Mouse (Mus musculus) stomach, embryonic 15.5 days (tissue): ENCODE measurements around the gene Oser1. TPM values are rescaled to one million over a fixed set of nuclear protein-coding genes. Genes with fewer than 3 reads are reported as not detected.
A peak's percentile ranks its signal among the peaks of the same experiment; 100 is the strongest.

Experiments used
- ATAC-seq: fragments of 200-750 bp; cut with Nextera tagmentation; 2 replicates; pipeline ENCODE4 v1.8.0; 2017; ENCODE audit warnings: low read depth, moderate number of reproducible peaks, moderate TSS enrichment; ENCODE audit not compliant: insufficient read depth, low FRiP score
- H3K27ac ChIP-seq: fragments of 300-500 bp; sonication (generic); 2 replicates; pipeline ENCODE4 v1.5.1; 2015; ENCODE audit warnings: mild to moderate bottlenecking, inconsistent platforms
- H3K27me3 ChIP-seq: fragments of 300-500 bp; sonication (generic); replicated peaks from 2 replicates; pipeline ENCODE4 v1.6.1; 2015; ENCODE audit warnings: inconsistent platforms
- H3K36me3 ChIP-seq: fragments of 300-500 bp; sonication (generic); 2 replicates; pipeline ENCODE4 v1.6.1; 2015; ENCODE audit warnings: inconsistent platforms
- H3K4me1 ChIP-seq: fragments of 300-500 bp; sonication (generic); 2 replicates; pipeline ENCODE4 v1.6.1; 2015; ENCODE audit warnings: inconsistent platforms
- H3K4me2 ChIP-seq: fragments of 300-500 bp; sonication (generic); 2 replicates; pipeline ENCODE4 v1.6.1; 2015; ENCODE audit warnings: mild to moderate bottlenecking, inconsistent platforms
- H3K4me3 ChIP-seq: fragments of 300-500 bp; sonication (generic); replicated peaks from 2 replicates; pipeline ENCODE4 v1.5.1; 2015; ENCODE audit warnings: inconsistent platforms
- H3K9ac ChIP-seq: fragments of 300-500 bp; sonication (generic); 2 replicates; pipeline ENCODE4 v1.6.1; 2015; ENCODE audit warnings: inconsistent platforms
- H3K9me3 ChIP-seq: fragments of 300-500 bp; sonication (generic); 2 replicates; pipeline ENCODE4 v1.6.1; 2016; ENCODE audit warnings: inconsistent platforms
- WGBS: fragments of 180-500 bp; shearing (Covaris S2); methylation state at CpG from one replicate; pipeline ENCODE4 v1.1.7; 2015; 5-methylcytosine and 5-hydroxymethylcytosine counted together
- polyA plus RNA-seq: library from polyadenylated mRNA; unstranded; fragments of >200 nt; fragmentation: Nextera tagmentation; extraction: Ambion mirVana; gene quantifications from 2 replicates; pipeline ENCODE4 v1.2.1, GENCODE M21; 2015

Gene Oser1
- polyA plus RNA-seq, 1 experiment from 2014 or later: 84.6 TPM

GRCm38 (mm10) chr2:163439488-163439887 lies 15.0 kb upstream of the Oser1 start:
- no peaks in the 10 kb centered on the region for H3K9me3 ChIP-seq
- H3K36me3 ChIP-seq: no peaks in the 10 kb centered on the region
- 49% methylated on average over 1 of the region's 1 CpGs for WGBS
- no peak overlapping the region for H3K4me2 ChIP-seq
- ATAC-seq: no peak
- 0 out of 2 replicates have a peak, but pooled peaks cover 6% of the 10 kb centered on the region for H3K4me1 ChIP-seq
- no peak overlapping the region for H3K9ac ChIP-seq
- no peak overlapping the region for H3K27ac ChIP-seq
- no peak overlapping the region for H3K4me3 ChIP-seq
- H3K27me3 ChIP-seq: peaks cover 9% of the 10 kb centered on the region

DNA sequence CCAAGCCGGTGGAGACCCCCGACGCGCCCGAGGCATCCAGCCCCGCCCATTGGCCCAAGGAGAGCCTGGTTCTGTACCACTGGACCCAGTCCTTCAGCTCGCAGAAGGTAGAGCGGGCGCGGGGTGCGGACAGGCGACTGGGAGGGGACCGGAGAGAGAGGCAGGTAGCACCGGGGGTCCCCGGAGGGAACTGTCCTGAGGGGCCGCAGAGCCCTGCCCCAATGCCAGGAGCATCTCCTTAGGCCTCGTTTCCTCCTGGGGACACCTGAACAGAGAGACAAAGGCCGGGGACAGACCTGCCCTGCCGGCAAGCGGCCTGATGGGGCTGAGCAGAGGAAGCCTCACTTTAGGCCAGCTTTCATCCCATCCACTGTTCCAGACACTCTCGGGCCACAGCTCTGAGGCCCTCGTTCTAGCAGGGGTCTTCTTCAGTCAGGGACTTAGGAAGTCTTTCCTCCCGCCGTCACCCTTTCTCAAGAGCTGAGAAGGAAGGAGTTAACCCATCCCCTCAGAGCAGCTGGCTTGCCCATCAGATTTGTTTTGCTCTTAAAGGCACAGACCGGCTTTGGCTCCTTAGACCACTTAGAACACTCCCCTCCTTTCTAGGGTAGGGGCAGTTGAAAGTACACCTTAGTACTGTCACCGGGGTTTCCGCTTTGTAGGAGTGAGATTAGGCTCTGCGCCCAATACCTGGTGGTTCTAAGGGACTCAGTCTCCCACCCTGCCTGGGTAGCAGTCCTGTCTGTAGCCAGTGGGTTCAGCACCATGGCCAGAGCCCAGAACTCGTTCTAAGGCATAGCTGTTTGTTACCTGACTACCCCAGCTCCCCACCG lies 14.3 kb upstream of the Oser1 start:
- ATAC-seq: no peak; the same call in 1 of the 2 replicates
- H3K9ac ChIP-seq: no peak overlapping the region
- H3K9me3 ChIP-seq: no peaks in the 10 kb centered on the region
- no peak overlapping the region for H3K27ac ChIP-seq
- no peaks in the 10 kb centered on the region for H3K36me3 ChIP-seq
- H3K4me3 ChIP-seq: peak overlapping the region; percentile 38
- 0 out of 2 replicates have a peak, but pooled peaks cover 6% of the 10 kb centered on the region for H3K4me1 ChIP-seq
- peaks cover 9% of the 10 kb centered on the region for H3K27me3 ChIP-seq
- peak overlapping the region; percentile 60 for H3K4me2 ChIP-seq
- 1% methylated on average over 30 of the region's 30 CpGs for WGBS

GRCm38 (mm10) chr2:163438246-163438618 lies 13.7 kb upstream of the Oser1 start, which contains the start of gene Gdap1l1:
Gdap1l1 (plus strand) TSS chr2:163438476.
- Histone ChIP-seq H3K9ac (no peak within 1 kb of the TSS), H3K27ac (no peak within 1 kb of the TSS), H3K9me3 (no peaks in the 10 kb centered on the region), H3K4me3 (peak within 1 kb of the TSS; percentile 38), H3K27me3 (peaks cover 9% of the 10 kb centered on the region), H3K4me1 (0 out of 2 replicates have a peak, but pooled peaks cover 6% of the 10 kb centered on the region), H3K4me2 (peak within 1 kb of the TSS; percentile 60), H3K36me3 (no peaks in the 10 kb centered on the region)
- WGBS: 0% methylated on average over 18 of the region's 18 CpGs
- ATAC-seq: peak; percentile 35; the same call in 1 of the 2 replicates

- Histone ChIP-seq H3K27me3 (peaks cover 9% of the 10 kb centered on the region), H3K4me3 (peak overlapping the region; percentile 38), H3K9ac (no peak overlapping the region), H3K9me3 (no peaks in the 10 kb centered on the region), H3K4me2 (peak overlapping the region; percentile 60), H3K4me1 (0 out of 2 replicates have a peak, but pooled peaks cover 6% of the 10 kb centered on the region), H3K27ac (no peak overlapping the region), H3K36me3 (no peaks in the 10 kb centered on the region)
- WGBS: 37% methylated on average over 4 of the region's 4 CpGs
- ATAC-seq: no peak
Measured at GRCm38 (mm10) chr2:163437800-163438199, 13.3 kb upstream of the Oser1 start.

- Histone ChIP-seq H3K4me3 (no peak overlapping the region), H3K4me1 (0 out of 2 replicates have a peak, but pooled peaks cover 6% of the 10 kb centered on the region), H3K27me3 (peaks cover 3% of the 10 kb centered on the region), H3K9ac (no peak overlapping the region), H3K27ac (no peak overlapping the region), H3K36me3 (no peaks in the 10 kb centered on the region), H3K9me3 (no peaks in the 10 kb centered on the region), H3K4me2 (no peak overlapping the region)
- no peak for ATAC-seq
- WGBS: 13% methylated on average over 4 of the region's 4 CpGs
Measured at GRCm38 (mm10) chr2:163433971-163434370, 9.5 kb upstream of the Oser1 start.

DNA sequence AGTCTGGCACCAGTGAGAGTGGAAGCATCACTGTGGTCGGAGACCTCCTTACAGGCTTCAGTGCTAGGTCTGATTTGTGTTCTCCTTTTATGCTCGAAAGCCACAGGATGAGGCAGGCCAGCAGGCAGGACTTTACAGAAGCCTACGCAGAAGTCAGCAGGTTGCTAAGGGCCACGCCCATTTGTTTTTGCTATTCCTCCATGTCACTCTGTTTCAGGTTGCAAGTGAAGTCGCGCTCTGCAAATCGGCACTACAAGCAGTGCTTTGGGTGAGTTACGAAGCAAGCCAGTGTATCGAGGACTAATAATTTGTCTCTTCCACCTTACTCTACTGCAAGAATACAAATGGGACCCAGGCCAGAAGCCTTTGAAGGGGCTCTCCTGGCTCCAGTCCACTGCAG lies 6.8 kb upstream of the Oser1 start:
- 82% methylated on average over 9 of the region's 9 CpGs for WGBS
- Histone ChIP-seq H3K9me3 (no peaks in the 10 kb centered on the region), H3K27ac (no peak overlapping the region), H3K36me3 (no peaks in the 10 kb centered on the region), H3K27me3 (no peaks in the 10 kb centered on the region), H3K4me2 (no peak overlapping the region), H3K4me3 (no peak overlapping the region), H3K9ac (no peak overlapping the region), H3K4me1 (no peaks in the 10 kb centered on the region)
- no peak for ATAC-seq

DNA sequence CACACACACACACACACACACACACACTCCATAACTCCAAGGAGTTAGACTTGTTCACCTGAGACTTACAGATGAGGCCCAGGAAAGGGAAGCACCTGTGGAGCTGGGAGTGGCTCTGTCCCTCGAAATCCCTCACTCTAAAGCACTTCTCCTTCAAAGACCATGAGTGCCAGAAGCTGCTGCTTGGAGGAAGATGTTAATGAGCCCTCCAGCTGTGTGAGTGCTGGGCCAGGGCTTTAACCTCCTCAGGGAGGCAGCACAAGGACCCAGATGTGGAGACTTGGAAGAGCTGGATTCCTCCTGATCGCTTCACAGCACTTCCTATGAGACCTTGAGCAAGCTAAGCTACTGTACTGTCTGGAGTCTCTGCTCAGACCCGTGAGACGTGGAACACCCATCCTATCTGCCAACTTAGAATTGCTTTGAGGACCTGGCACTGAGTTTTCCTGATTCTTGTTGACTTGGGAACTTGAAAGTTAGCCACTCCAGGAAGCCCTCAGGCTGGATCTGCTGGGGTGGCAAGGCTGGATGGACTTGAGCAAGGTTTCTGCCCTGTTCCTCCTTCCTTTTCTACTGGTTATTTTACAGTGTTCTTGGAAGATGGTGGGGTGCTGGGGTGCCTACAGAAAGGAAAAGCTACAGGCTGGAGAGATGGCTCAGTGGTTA lies 4.0 kb upstream of the Oser1 start:
- no peaks in the 10 kb centered on the region for H3K4me1 ChIP-seq
- no peak overlapping the region for H3K9ac ChIP-seq
- WGBS: 25% methylated on average over 4 of the region's 4 CpGs
- H3K27me3 ChIP-seq: no peaks in the 10 kb centered on the region
- H3K27ac ChIP-seq: no peak overlapping the region
- H3K36me3 ChIP-seq: no peaks in the 10 kb centered on the region
- H3K4me3 ChIP-seq: no peak overlapping the region
- H3K9me3 ChIP-seq: no peaks in the 10 kb centered on the region
- no peak for ATAC-seq
- no peak overlapping the region for H3K4me2 ChIP-seq

- no peaks in the 10 kb centered on the region for H3K36me3 ChIP-seq
- H3K9ac ChIP-seq: no peak overlapping the region
- H3K9me3 ChIP-seq: no peaks in the 10 kb centered on the region
- no peaks in the 10 kb centered on the region for H3K27me3 ChIP-seq
- ATAC-seq: no peak
- 75% methylated on average over 9 of the region's 9 CpGs for WGBS
- no peak overlapping the region for H3K27ac ChIP-seq
- H3K4me1 ChIP-seq: peaks cover 8% of the 10 kb centered on the region
- H3K4me3 ChIP-seq: no peak overlapping the region
- no peak overlapping the region for H3K4me2 ChIP-seq
Measured at GRCm38 (mm10) chr2:163422895-163423660, 1.4 kb downstream of the Oser1 start.

GRCm38 (mm10) chr2:163420366-163420886 lies 4.1 kb downstream of the Oser1 start:
- H3K4me1 ChIP-seq: peaks cover 16% of the 10 kb centered on the region
- peak overlapping the region; percentile 19; the same call in 1 of the 2 replicates for H3K9ac ChIP-seq
- no peak for ATAC-seq
- H3K27ac ChIP-seq: no peak overlapping the region
- peak overlapping the region; percentile 70 for H3K4me2 ChIP-seq
- 30% methylated on average over 10 of the region's 10 CpGs for WGBS
- H3K4me3 ChIP-seq: peak overlapping the region; percentile 95
- H3K36me3 ChIP-seq: no peaks in the 10 kb centered on the region
- H3K9me3 ChIP-seq: no peaks in the 10 kb centered on the region
- H3K27me3 ChIP-seq: no peaks in the 10 kb centered on the region

GRCm38 (mm10) chr2:163419346-163420045 lies 5.0 kb downstream of the Oser1 start:
- H3K4me1 ChIP-seq: peaks cover 16% of the 10 kb centered on the region
- peaks cover 4% of the 10 kb centered on the region; the same call in 1 of the 2 replicates for H3K36me3 ChIP-seq
- peak overlapping the region; percentile 77 for H3K27ac ChIP-seq
- no peaks in the 10 kb centered on the region for H3K27me3 ChIP-seq
- H3K4me3 ChIP-seq: peak overlapping the region; percentile 95
- peak overlapping the region; percentile 70 for H3K4me2 ChIP-seq
- ATAC-seq: peak; percentile 99
- under 1% methylated on average over 68 of the region's 71 CpGs for WGBS
- no peaks in the 10 kb centered on the region for H3K9me3 ChIP-seq
- peak overlapping the region; percentile 80 for H3K9ac ChIP-seq

- H3K27me3 ChIP-seq: no peaks in the 10 kb centered on the region
- peak; percentile 45 for ATAC-seq
- H3K27ac ChIP-seq: peak overlapping the region; percentile 77
- peak overlapping the region; percentile 80 for H3K9ac ChIP-seq
- peaks cover 8% of the 10 kb centered on the region; the same call in 1 of the 2 replicates for H3K36me3 ChIP-seq
- H3K4me1 ChIP-seq: peaks cover 16% of the 10 kb centered on the region
- peak overlapping the region; percentile 68 for H3K4me2 ChIP-seq
- peak overlapping the region; percentile 95 for H3K4me3 ChIP-seq
- H3K9me3 ChIP-seq: no peaks in the 10 kb centered on the region
- under 1% methylated on average over 50 of the region's 50 CpGs for WGBS
Measured at GRCm38 (mm10) chr2:163418841-163419345, 5.6 kb downstream of the Oser1 start.
